Mouse (Mus musculus) spleen, adult 2 months (tissue): ENCODE data around the gene Efs.

Experiments used
- CTCF ChIP-seq: fragments of 200-500 bp; IDR thresholded peaks from 2 replicates; pipeline ENCODE4 v1.5.1; 2011; ENCODE audit warnings: mild to moderate bottlenecking, inconsistent platforms; ENCODE audit not compliant: insufficient read depth, insufficient read length, insufficient replicate concordance; ENCODE audit errors: extremely low read depth
- POLR2A ChIP-seq: fragments of 200-500 bp; IDR thresholded peaks from 2 replicates; pipeline ENCODE4 v1.6.1; 2011; ENCODE audit warnings: low read depth, low read length, inconsistent platforms

DNA sequence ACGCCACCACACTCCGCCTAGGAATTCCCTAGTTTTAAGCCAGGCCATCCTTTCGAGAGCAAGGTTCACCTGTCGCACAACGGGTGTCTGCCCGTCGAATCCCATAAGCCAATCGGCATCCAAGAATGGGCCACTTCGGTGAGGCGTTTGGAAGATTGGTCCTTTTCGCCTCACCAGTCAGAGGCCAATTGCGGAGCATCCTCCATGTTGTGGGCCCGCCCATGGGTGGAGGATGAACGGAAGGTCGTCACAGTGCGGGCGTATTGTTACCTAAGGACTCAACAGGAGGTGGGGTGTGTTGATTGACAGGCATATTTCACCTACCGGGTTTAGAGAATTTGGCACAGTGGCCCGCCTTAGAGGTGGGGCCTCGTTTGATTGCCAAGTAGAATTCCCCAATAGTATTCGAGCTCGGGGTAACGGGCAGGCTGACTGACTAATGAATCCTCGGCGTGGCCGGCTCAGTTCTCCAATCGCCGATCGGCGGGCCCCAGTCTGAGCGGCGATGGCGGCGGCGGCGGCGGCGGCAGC lies 32.2 kb downstream of the Efs start:
- TF ChIP-seq CTCF (no peak), POLR2A (peak; percentile 76)
